Mouse (Mus musculus) ovary, postnatal 36 days (tissue): ENCODE data around the gene C8a.

Experiments used
- DNase-seq: peaks from one replicate; pipeline ENCODE4 v3.0.0; 2022; ENCODE audit warnings: low spot score, mixed read lengths

Gene C8a

DNA sequence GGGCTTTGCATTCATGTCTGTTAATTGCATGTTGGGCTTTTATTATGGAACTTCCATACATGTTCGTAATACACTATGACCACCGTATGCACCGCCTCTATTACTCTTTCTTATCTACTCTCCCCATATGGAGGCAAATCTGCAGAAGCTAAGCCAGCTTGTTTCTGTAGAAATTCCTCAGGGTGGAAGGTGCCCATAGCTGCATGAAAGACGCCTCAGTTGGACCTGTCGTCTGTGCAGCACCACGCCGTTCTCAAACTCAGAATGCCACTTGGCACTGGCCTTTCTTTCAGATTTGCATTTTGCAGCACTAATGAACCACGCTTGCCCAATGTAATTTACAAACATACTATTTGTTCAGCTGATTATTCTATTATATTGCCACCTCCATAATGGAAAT lies 106.6 kb downstream of the C8a start:
- DNase-seq = no peak

DNA sequence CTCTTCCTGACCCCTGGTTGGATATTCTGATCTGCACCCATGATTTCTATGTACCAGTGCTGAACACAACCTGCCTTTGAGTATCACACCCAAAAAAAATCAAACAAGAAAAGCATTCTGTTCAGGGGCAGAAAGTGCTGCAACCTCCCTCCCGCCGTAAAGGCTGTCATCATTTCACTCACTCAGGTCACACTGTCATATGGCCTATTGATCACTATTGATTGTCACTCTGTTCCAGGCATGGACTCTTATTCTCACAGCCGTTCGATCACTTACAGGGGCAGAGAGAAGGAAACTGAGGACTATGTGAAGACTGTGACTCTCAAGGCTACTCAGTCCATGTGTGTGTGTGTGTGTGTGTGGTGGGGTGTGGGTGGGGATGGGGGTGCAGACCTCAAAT lies 108.0 kb downstream of the C8a start:
- no peak for DNase-seq

DNA sequence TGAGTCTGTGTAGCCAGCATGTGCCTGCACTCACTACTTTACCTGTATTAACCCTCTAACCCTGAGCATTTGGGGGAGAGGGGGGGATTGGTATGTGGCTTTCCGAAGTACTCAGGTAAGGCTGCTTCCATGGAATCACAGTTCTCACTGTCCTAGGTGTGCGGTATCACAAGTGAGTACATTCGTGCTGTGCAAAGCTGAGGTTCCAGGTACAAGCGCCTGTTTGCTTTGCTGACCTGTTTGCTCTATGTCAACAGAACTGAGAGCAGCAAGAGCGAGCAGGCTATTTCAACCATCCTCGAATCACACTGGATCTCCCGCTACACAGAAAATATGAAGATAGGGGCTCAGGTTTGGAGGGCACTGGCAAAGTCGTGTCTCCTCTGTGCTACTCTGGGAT lies 110.1 kb downstream of the C8a start, which contains the start of gene C8b:
TSS of gene C8b (plus strand) at position 253 of the 400 bp plus-strand sequence.
- DNase-seq = no peak
